Mouse (Mus musculus): Measurements from ENCODE around the gene Tacc2.

Gene Tacc2

GRCm38 (mm10) chr7:130692943-130693799 lies 115.9 kb downstream of the Tacc2 start:
- DNase-seq = no peak

GRCm38 (mm10) chr7:130693800-130694193 lies 116.6 kb downstream of the Tacc2 start:
- no peak for DNase-seq

GRCm38 (mm10) chr7:130695669-130696338 lies 118.6 kb downstream of the Tacc2 start:
- no peak for DNase-seq

- DNase-seq = no peak
These were observed 119.4 kb downstream of the Tacc2 start for GRCm38 (mm10) chr7:130696347-130697234.

- no peak for DNase-seq
These were observed 121.2 kb downstream of the Tacc2 start for GRCm38 (mm10) chr7:130698480-130698879.

GRCm38 (mm10) chr7:130701336-130701735 lies 124.1 kb downstream of the Tacc2 start:
- DNase-seq = no peak

- DNase-seq = no peak
These were observed 128.0 kb downstream of the Tacc2 start for GRCm38 (mm10) chr7:130705230-130705629.

- DNase-seq = peak; percentile 60 to 83
These were observed 131.7 kb downstream of the Tacc2 start for GRCm38 (mm10) chr7:130708940-130709339.

- DNase-seq = no peak
These were observed 132.4 kb downstream of the Tacc2 start for GRCm38 (mm10) chr7:130709372-130710274.

GRCm38 (mm10) chr7:130711851-130712250 lies 134.6 kb downstream of the Tacc2 start:
- no peak for DNase-seq

- no peak for DNase-seq
These were observed 136.1 kb downstream of the Tacc2 start for GRCm38 (mm10) chr7:130713319-130713718.

GRCm38 (mm10) chr7:130715467-130715866 lies 138.2 kb downstream of the Tacc2 start:
- no peak for DNase-seq

- DNase-seq = no peak
These were observed 139.1 kb downstream of the Tacc2 start for GRCm38 (mm10) chr7:130716341-130716740.

GRCm38 (mm10) chr7:130716989-130717388 lies 139.8 kb downstream of the Tacc2 start:
- DNase-seq = no peak

- DNase-seq = peak; percentile 37 to 54
These were observed 142.8 kb downstream of the Tacc2 start for GRCm38 (mm10) chr7:130719931-130720598.

GRCm38 (mm10) chr7:130720646-130721335 lies 143.6 kb downstream of the Tacc2 start:
- DNase-seq = peak; percentile 68 to 70

- DNase-seq = no peak
These were observed 148.9 kb downstream of the Tacc2 start for GRCm38 (mm10) chr7:130726185-130726584.

- no peak for DNase-seq
These were observed 149.6 kb downstream of the Tacc2 start for GRCm38 (mm10) chr7:130726724-130727422.

GRCm38 (mm10) chr7:130727560-130727959 lies 150.3 kb downstream of the Tacc2 start:
- no peak for DNase-seq

GRCm38 (mm10) chr7:130731792-130732191 lies 154.6 kb downstream of the Tacc2 start:
- DNase-seq = no peak

Data from kidney, adult 8-10 months (tissue).